9 mouse cellular contexts compared by ENCODE assay signal in the genomic region with DNA sequence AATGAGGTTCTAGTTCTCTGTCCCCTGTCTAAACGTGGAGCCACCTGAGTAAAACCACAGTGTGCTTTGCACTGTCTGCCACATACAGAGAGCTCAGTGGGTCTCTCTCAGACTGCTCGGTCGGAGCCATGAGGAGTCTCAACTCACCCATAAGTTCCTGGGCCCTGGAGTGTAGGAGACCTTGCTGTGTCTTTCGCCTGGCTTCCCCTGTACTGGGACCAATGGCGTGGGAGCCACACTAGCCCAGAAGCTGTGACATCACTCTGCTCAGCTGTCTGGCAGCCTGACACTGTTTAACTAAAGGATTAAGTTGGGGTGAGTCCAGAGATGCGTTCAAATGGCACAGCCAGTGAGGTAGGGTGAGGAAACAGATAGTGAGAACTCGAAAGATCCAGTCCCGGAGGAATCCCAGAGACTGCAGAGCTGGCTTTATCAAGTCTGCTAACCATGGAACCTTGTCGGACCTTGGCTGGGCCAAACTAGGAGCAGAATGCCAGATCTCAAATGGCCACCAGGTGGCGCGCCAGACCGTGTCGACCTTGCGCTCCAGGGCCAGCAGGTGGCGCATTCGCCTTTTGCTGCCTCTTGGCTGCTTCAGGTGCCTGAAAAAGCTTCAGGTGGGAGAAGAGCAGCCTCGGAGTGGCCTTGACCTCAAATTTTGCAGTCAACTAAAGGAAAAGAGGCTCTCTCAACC. TPM values are rescaled to one million over a fixed set of nuclear protein-coding genes. Genes with fewer than 3 reads are reported as not detected.
DNase-seq lines count a peak whose midpoint lies in the region; ATAC-seq and TF ChIP-seq lines count a peak whose summit lies in the region.
"Had no signal": no experiment of that assay in that cellular context is flagged by ENCODE, and none has a peak within 500 bp of the region (broad histone marks: within the 10 kb centered on the region; RNA-seq: fewer than 3 reads in every experiment).

No protein-coding gene starts in this region.

- peak; percentile 71 for DNase-seq in ES-E14 (ENCODE audit: low read depth, low spot score)
- peak; percentile 57 for DNase-seq in cerebellum, adult 11-12 months
- DNase-seq in forebrain, postnatal 0 days, result peak; percentile 91
- DNase-seq in hindbrain, embryonic 10.5 days (ENCODE audit: low spot score), result peak; percentile 84
- DNase-seq in layer of hippocampus, adult 8-10 months (ENCODE audit: low spot score in 2 of 2), result peak; percentile 52 to 89
- peak; percentile 71 for DNase-seq in lung, postnatal 0 days (ENCODE audit: low spot score)
- peak; percentile 85 for DNase-seq in ovary, postnatal 10 days (ENCODE audit: low spot score)
- peak; percentile 85 for DNase-seq in thymus, adult 2 months

- TF ChIP-seq POLR2A in thymus, adult 2 months (IDR thresholded peaks at IDR 0.05; ENCODE audit: control insufficient read depth, extremely low read depth, insufficient read depth, low read length, poor library complexity), result no peak

- H3K9me3 ChIP-seq in ES-E14 (ENCODE audit: control insufficient read depth, insufficient read depth, low read depth, low read length), result no peaks in the 10 kb centered on the region
- H3K9me3 ChIP-seq in forebrain, postnatal 0 days (ENCODE audit: low read length), result no peaks in the 10 kb centered on the region
- H3K9me3 ChIP-seq in hindbrain, embryonic 10.5 days, result no peaks in the 10 kb centered on the region
- H3K9me3 ChIP-seq in lung, postnatal 0 days (ENCODE audit: low read length), result no peaks in the 10 kb centered on the region

- no peaks in the 10 kb centered on the region; a peak in 1 of 4 replicates for H3K4me1 ChIP-seq in ES-E14 (ENCODE audit: control insufficient read depth in 2 of 2, insufficient read depth in 2 of 2, low read length in 2 of 2, poor library complexity in 1 of 2)
- no peaks in the 10 kb centered on the region for H3K4me1 ChIP-seq in forebrain, postnatal 0 days (ENCODE audit: insufficient read depth)
- H3K4me1 ChIP-seq in hindbrain, embryonic 10.5 days (replicated peaks), result peaks cover 13% of the 10 kb centered on the region
- no peaks in the 10 kb centered on the region for H3K4me1 ChIP-seq in lung, postnatal 0 days (ENCODE audit: insufficient read depth, low read depth, low read length)
- H3K4me1 ChIP-seq in thymus, adult 2 months (replicated peaks; ENCODE audit: control insufficient read depth, insufficient read depth, low read length), result no peaks in the 10 kb centered on the region

- H3K4me2 ChIP-seq in forebrain, postnatal 0 days (ENCODE audit: low read depth), result no peak overlapping the region
- H3K4me2 ChIP-seq in lung, postnatal 0 days (replicated peaks; ENCODE audit: low read depth, low read length), result no peak overlapping the region

- no peak overlapping the region for H3K4me3 ChIP-seq in ES-E14 (ENCODE audit: insufficient read depth in 1 of 2, low read depth in 1 of 2, low read length in 2 of 2, poor library complexity in 1 of 2, severe bottlenecking in 1 of 2)
- no peak overlapping the region for H3K4me3 ChIP-seq in forebrain, postnatal 0 days (ENCODE audit: low read depth, low read length)
- H3K4me3 ChIP-seq in hindbrain, embryonic 10.5 days, result no peak overlapping the region
- no peak overlapping the region for H3K4me3 ChIP-seq in lung, postnatal 0 days (ENCODE audit: low read depth, low read length)
- H3K4me3 ChIP-seq in thymus, adult 2 months (ENCODE audit: control insufficient read depth, insufficient read depth, low read length), result no peak overlapping the region

- in situ Hi-C loops in ES-E14 (cut with MboI; ENCODE audit: low sequenced_read_pairs in 2 of 2, unreplicated experiment in 2 of 2), result no loop called here

- no peak overlapping the region for H3K9ac ChIP-seq in ES-E14 (ENCODE audit: insufficient read depth, low read depth, low read length, poor library complexity, severe bottlenecking)
- H3K9ac ChIP-seq in forebrain, postnatal 0 days, result no peak overlapping the region
- no peak overlapping the region for H3K9ac ChIP-seq in lung, postnatal 0 days (replicated peaks; ENCODE audit: low read depth)

- 22% methylated on average over 17 of the region's 17 CpGs for WGBS in forebrain, postnatal 0 days
- 29% methylated on average over 17 of the region's 17 CpGs for WGBS in hindbrain, embryonic 10.5 days
- 16% methylated on average over 17 of the region's 17 CpGs for WGBS in lung, postnatal 0 days
- 21% methylated on average over 17 of the region's 17 CpGs for WGBS in thymus, adult 2 months

- H3K27me3 ChIP-seq in forebrain, postnatal 0 days (ENCODE audit: insufficient read depth, low read length), result no peaks in the 10 kb centered on the region
- H3K27me3 ChIP-seq in hindbrain, embryonic 10.5 days (ENCODE audit: insufficient read depth, poor library complexity, severe bottlenecking), result peaks cover 20% of the 10 kb centered on the region
- H3K27me3 ChIP-seq in lung, postnatal 0 days (replicated peaks; ENCODE audit: insufficient read depth, low read length), result no peaks in the 10 kb centered on the region
- no peaks in the 10 kb centered on the region for H3K27me3 ChIP-seq in thymus, adult 2 months (ENCODE audit: control insufficient read depth, insufficient read depth, low read length)

- peak; percentile 100 for TF ChIP-seq CTCF in forebrain, postnatal 0 days (IDR thresholded peaks at IDR 0.05; ENCODE audit: low read depth)
- peak; percentile 100 for TF ChIP-seq CTCF in lung, postnatal 0 days (IDR thresholded peaks at IDR 0.05)
- peak; percentile 100 for TF ChIP-seq CTCF in thymus, adult 2 months (IDR thresholded peaks at IDR 0.05; ENCODE audit: borderline replicate concordance, control insufficient read depth, extremely low read depth, insufficient read depth, low read length, poor library complexity)

- no peaks in the 10 kb centered on the region; the same call in 1 of the 2 replicates for H3K36me3 ChIP-seq in ES-E14 (ENCODE audit: control insufficient read depth, insufficient read depth, low read length, poor library complexity, severe bottlenecking)
- no peaks in the 10 kb centered on the region for H3K36me3 ChIP-seq in forebrain, postnatal 0 days (ENCODE audit: insufficient read depth)
- no peaks in the 10 kb centered on the region for H3K36me3 ChIP-seq in hindbrain, embryonic 10.5 days
- H3K36me3 ChIP-seq in lung, postnatal 0 days (ENCODE audit: insufficient read depth, low read length), result no peaks in the 10 kb centered on the region
- H3K36me3 ChIP-seq in thymus, adult 2 months (ENCODE audit: control insufficient read depth, insufficient read depth, low read length), result no peaks in the 10 kb centered on the region

- H3K27ac ChIP-seq in ES-E14 (ENCODE audit: insufficient read depth, low read depth, low read length, poor library complexity, severe bottlenecking), result no peak overlapping the region
- H3K27ac ChIP-seq in forebrain, postnatal 0 days (ENCODE audit: low read depth, low read length), result no peak overlapping the region
- no peak overlapping the region for H3K27ac ChIP-seq in hindbrain, embryonic 10.5 days
- H3K27ac ChIP-seq in lung, postnatal 0 days (ENCODE audit: low read length), result no peak overlapping the region
- no peak overlapping the region for H3K27ac ChIP-seq in thymus, adult 2 months (ENCODE audit: control insufficient read depth, insufficient read depth, low read length)

- TF ChIP-seq EP300 in lung, postnatal 0 days (IDR thresholded peaks at IDR 0.05), result no peak

- peak; percentile 51 for ATAC-seq in forebrain, postnatal 0 days
- ATAC-seq in lung, postnatal 0 days, result peak; percentile 48; the same call in 1 of the 2 replicates

TF ChIP-seq in ES-E14, 5 proteins besides CTCF, POLR2A, EP300 and RAD21:
- TF ChIP-seq MAFK (IDR thresholded peaks at IDR 0.05; ENCODE audit: insufficient read depth, low read depth, low read length) (no peak), ZC3H11A (IDR thresholded peaks at IDR 0.05; ENCODE audit: borderline replicate concordance, low read depth, low read length) (peak; percentile 94), ZNF384 (IDR thresholded peaks at IDR 0.05; ENCODE audit: low read depth, low read length) (peak; percentile 36; the same call in 1 of the 2 replicates), HCFC1 (IDR thresholded peaks at IDR 0.05; ENCODE audit: borderline replicate concordance, insufficient read depth, low read length) (0 out of 2 replicates have a peak, but pooled peaks have one; percentile 52)

RNA-seq across cellular contexts. Expression of gene Kcnk18, which starts 20.3 kb away (rescaled TPM):
- 0.11 and 0.18 TPM in 2 replicates for total RNA-seq in ES-E14 (2012; rRNA removed)
- 0.08 TPM in 1 of 2 replicates, not detected in the other for total RNA-seq in forebrain, postnatal 0 days (2014; rRNA removed)
- 0.08 TPM in 1 of 2 replicates, not detected in the other for polyA plus RNA-seq in forebrain, postnatal 0 days (2015; fragmentation: Nextera tagmentation; extraction: Ambion mirVana)
- not detected in 2 replicates for polyA plus RNA-seq in hindbrain, embryonic 10.5 days (2016; fragmentation: Nextera tagmentation; extraction: Ambion mirVana)
- not detected for total RNA-seq in layer of hippocampus, adult 8-10 months (2022)
- not detected in 2 replicates for polyA plus RNA-seq in lung, postnatal 0 days (2015; fragmentation: Nextera tagmentation; extraction: Ambion mirVana)
- polyA plus RNA-seq in thymus, adult 2 months (2012; rRNA removed), result not detected in 2 replicates
- polyA plus RNA-seq: heart, embryonic 14.5 days had no signal

RNA-seq across cellular contexts. Expression of gene Slc18a2, which starts 21.4 kb away (rescaled TPM):
- total RNA-seq in ES-E14 (2012; rRNA removed), result 0.18 and 0.21 TPM in 2 replicates
- total RNA-seq in forebrain, postnatal 0 days (2014; rRNA removed), result 7.8 and 9.3 TPM in 2 replicates
- polyA plus RNA-seq in forebrain, postnatal 0 days (2015; fragmentation: Nextera tagmentation; extraction: Ambion mirVana), result 7.7 and 15.0 TPM in 2 replicates
- polyA plus RNA-seq in hindbrain, embryonic 10.5 days (2016; fragmentation: Nextera tagmentation; extraction: Ambion mirVana), result 11.7 and 13.6 TPM in 2 replicates
- 1 to 10 TPM in 2 of 4 experiments, under 1 TPM in 2; 0.84 to 1.2 (median 1.1) TPM for total RNA-seq in layer of hippocampus, adult 8-10 months (2022)
- polyA plus RNA-seq in lung, postnatal 0 days (2015; fragmentation: Nextera tagmentation; extraction: Ambion mirVana), result 2.7 and 3.3 TPM in 2 replicates
- polyA plus RNA-seq in thymus, adult 2 months (2012; rRNA removed), result 0.93 and 1.0 TPM in 2 replicates
